Mouse (Mus musculus) B cell, adult 2 months (primary cell): ENCODE measurements around the gene N4bp2l2.

Source experiments
- DNase-seq, 2 experiments: peaks; one replicate each; pipeline ENCODE4 v3.0.0; 2022

N4bp2l2 gene

DNA sequence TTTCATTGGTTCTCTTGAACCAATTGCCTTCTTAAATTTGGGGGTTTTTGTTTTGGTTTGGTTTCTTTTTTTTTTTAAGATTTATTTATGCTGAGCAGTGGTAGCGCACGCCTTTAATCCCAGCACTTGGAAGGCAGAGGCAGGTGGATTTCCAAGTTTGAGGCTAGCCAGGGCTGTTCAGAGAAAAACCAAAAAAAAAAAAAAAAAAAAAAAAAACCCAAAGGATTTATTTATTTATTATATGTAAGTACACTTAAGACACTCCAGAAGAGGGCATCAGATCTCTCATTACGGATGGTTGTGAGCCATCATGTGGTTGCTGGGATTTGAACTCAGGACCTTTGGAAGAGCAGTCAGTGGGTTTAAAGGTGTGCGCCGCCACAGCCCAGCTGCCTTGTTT lies 105.1 kb downstream of the N4bp2l2 start:
- DNase-seq = no peak

DNA sequence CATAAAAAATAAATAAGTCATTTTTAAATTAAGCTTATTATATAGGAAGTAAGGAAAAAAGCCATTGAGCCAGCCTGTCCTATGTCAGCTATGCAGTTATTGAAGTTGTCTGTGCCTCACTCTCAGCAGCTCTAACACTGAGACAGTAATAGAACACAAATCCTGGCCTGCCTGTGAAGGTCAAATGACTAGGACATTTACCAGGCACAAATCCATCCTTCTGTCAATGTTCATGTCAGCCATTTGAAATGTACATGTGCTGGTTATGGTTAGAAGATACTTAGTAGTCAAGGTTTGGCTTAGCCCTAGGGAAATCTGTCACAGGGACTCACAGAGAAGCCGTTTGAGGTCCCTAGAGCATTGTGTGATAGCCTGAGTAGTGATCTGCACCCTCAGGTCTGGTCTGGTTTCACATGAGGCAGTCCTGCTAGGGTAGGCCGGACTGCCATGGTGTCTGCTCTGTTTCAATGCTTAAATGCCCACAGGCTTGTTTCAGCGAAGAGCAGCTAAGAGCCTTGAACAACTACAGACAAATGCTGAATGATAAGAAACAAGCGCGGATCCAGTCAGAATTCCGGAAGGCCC lies 106.4 kb downstream of the N4bp2l2 start:
- no peak for DNase-seq
